Mouse (Mus musculus): ENCODE measurements around the gene Ccser2.

DNA sequence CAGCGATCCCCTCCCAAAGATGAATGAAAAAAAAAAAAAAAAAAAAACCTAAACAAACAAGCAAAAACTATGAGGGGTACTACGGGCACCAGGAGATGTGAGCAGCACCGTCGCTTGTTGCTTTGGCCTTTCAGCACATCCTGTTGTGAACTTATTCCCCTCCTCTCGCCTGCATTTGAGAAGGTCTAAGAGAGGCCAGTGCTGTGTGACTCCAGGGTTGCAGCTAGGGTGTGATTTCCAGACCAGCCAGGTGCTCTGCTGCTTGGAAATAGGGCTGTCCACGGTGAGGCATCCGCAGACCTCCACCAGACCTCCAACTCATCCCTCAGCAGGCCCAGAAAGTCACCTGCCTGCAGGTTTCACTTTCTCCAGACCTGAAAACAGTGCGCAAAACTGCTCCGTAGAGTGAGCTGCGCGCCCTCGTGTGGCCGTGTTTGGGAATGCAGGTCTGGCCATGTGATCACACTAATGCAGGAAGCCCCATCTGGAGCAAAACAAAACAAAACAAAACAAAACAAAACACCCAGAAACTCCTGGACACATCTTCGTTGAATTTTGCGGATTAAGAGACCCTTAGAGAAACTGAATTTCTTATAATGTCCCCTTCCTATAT lies 104.6 kb downstream of the Ccser2 start:
- TF ChIP-seq CTCF (IDR thresholded peaks at IDR 0.05; ENCODE audit: low read depth, low read length) (peak; percentile 94), POLR2A (IDR thresholded peaks at IDR 0.05; ENCODE audit: borderline replicate concordance, low read depth, low read length) (no peak)
